9 mouse cellular contexts compared by ENCODE assay signal in genomic region chr2:6463772-6464661, GRCm38 (mm10).
DNase-seq lines count a peak whose midpoint lies in the region; ATAC-seq and TF ChIP-seq lines count a peak whose summit lies in the region.
"Had no signal": no experiment of that assay in that cellular context is flagged by ENCODE, and none has a peak within 500 bp of the region (broad histone marks: within the 10 kb centered on the region; RNA-seq: fewer than 3 reads in every experiment).

No protein-coding gene starts in this region.

- H3K4me3 ChIP-seq in limb, embryonic 14.5 days (replicated peaks; ENCODE audit: low read length): no peak overlapping the region
- H3K4me3 ChIP-seq in stomach, embryonic 15.5 days (replicated peaks): no peak overlapping the region
- no peak overlapping the region for H3K4me3 ChIP-seq in left cerebral cortex, adult 2 months

- H3K36me3 ChIP-seq in limb, embryonic 14.5 days (ENCODE audit: control insufficient read depth, insufficient read depth, low read length): no peaks in the 10 kb centered on the region
- no peaks in the 10 kb centered on the region for H3K36me3 ChIP-seq in stomach, embryonic 15.5 days

- H3K4me2 ChIP-seq in limb, embryonic 14.5 days (replicated peaks; ENCODE audit: low read depth, low read length, severe bottlenecking): no peak overlapping the region
- peak overlapping the region; percentile 29; the same call in 1 of the 2 replicates for H3K4me2 ChIP-seq in stomach, embryonic 15.5 days

- WGBS in limb, embryonic 14.5 days: 46% methylated on average over 10 of the region's 10 CpGs
- 50% methylated on average over 10 of the region's 10 CpGs for WGBS in stomach, embryonic 15.5 days

- H3K27me3 ChIP-seq in limb, embryonic 14.5 days (ENCODE audit: control insufficient read depth, insufficient read depth, low read length): no peaks in the 10 kb centered on the region
- H3K27me3 ChIP-seq in stomach, embryonic 15.5 days (replicated peaks): no peaks in the 10 kb centered on the region

- H3K9me3 ChIP-seq in limb, embryonic 14.5 days (ENCODE audit: control insufficient read depth, low read length): no peaks in the 10 kb centered on the region
- no peaks in the 10 kb centered on the region for H3K9me3 ChIP-seq in stomach, embryonic 15.5 days

- peak overlapping the region; percentile 70; the same call in 1 of the 2 replicates for H3K27ac ChIP-seq in limb, embryonic 14.5 days (replicated peaks; ENCODE audit: low read depth, low read length)
- H3K27ac ChIP-seq in stomach, embryonic 15.5 days: peak overlapping the region; percentile 66; the same call in 1 of the 2 replicates
- H3K27ac ChIP-seq in left cerebral cortex, adult 2 months: no peak overlapping the region
- H3K27ac ChIP-seq: liver, embryonic 14.5 days had no signal

- intact Hi-C loops in heart, postnatal 14 days (cut with DNase I): no loop called here
- intact Hi-C loops in left cerebral cortex, adult 2 months (cut with DNase I): no loop called here

- peak; percentile 89 for ATAC-seq in limb, embryonic 14.5 days (ENCODE audit: low FRiP score, low read depth)
- no peak for ATAC-seq in stomach, embryonic 15.5 days (ENCODE audit: insufficient read depth, low FRiP score, low read depth)

- peaks cover 10% of the 10 kb centered on the region for H3K4me1 ChIP-seq in limb, embryonic 14.5 days (ENCODE audit: control insufficient read depth, insufficient read depth, low read length)
- no peaks in the 10 kb centered on the region for H3K4me1 ChIP-seq in stomach, embryonic 15.5 days

- no peak for TF ChIP-seq POLR2A in limb, embryonic 14.5 days (IDR thresholded peaks at IDR 0.05; ENCODE audit: borderline replicate concordance, extremely low read depth, insufficient read depth, insufficient read length)

- peak; percentile 54 for DNase-seq in 416B (ENCODE audit: low read depth)
- DNase-seq in brain, embryonic 18.5 days (ENCODE audit: low read depth, low spot score): peak; percentile 64
- DNase-seq in heart, postnatal 14 days: peak; percentile 43 to 67
- peak; percentile 65 for DNase-seq in limb, embryonic 14.5 days (ENCODE audit: low spot score)
- DNase-seq in frontal cortex, postnatal 36 days (ENCODE audit: low spot score in 2 of 2): no peak
- DNase-seq in left cerebral cortex, adult 2 months (ENCODE audit: extremely low spot score in 1 of 2, low spot score in 2 of 2): no peak
- no peak for DNase-seq in urinary bladder, postnatal 25 days (ENCODE audit: low spot score)

- TF ChIP-seq CTCF in left cerebral cortex, adult 2 months (IDR thresholded peaks at IDR 0.05): no peak

- H3K9ac ChIP-seq in limb, embryonic 14.5 days (ENCODE audit: low read depth, low read length, severe bottlenecking): no peak overlapping the region
- no peak overlapping the region for H3K9ac ChIP-seq in stomach, embryonic 15.5 days
- H3K9ac ChIP-seq: liver, embryonic 14.5 days had no signal

Comparison
In these comparisons a context has a peak if more than half of its experiments do, and no peak if none do; other contexts are left out.
1. DNase-seq: peak in 416B (single experiment), brain, embryonic 18.5 days (single experiment), heart, postnatal 14 days (2 of 2) and limb, embryonic 14.5 days (single experiment); none in frontal cortex, postnatal 36 days (0 of 2), left cerebral cortex, adult 2 months (0 of 2) and urinary bladder, postnatal 25 days (single experiment).